Mouse (Mus musculus) forebrain, embryonic 14.5 days (tissue): ENCODE results near the gene Zfp113. TPM values are rescaled to one million over a fixed set of nuclear protein-coding genes. Genes with fewer than 3 reads are reported as not detected.

ENCODE experiments used
- ATAC-seq: fragments of 200-750 bp; cut with Nextera tagmentation; 2 replicates; pipeline ENCODE4 v1.8.0; 2017; ENCODE audit warnings: mild to moderate bottlenecking, moderate library complexity
- DNase-seq: peaks from one replicate; pipeline ENCODE4 v3.0.0-alpha.2; 2015; ENCODE audit warnings: low spot score
- H3K27ac ChIP-seq: fragments of 300-500 bp; sonication (generic); 2 replicates; pipeline ENCODE4 v1.5.1; 2014; ENCODE audit warnings: low read depth, mild to moderate bottlenecking, control low read depth, low read length, moderate library complexity
- H3K27me3 ChIP-seq: fragments of 300-500 bp; sonication (generic); replicated peaks from 2 replicates; pipeline ENCODE4 v1.6.1; 2014; ENCODE audit warnings: low read length, control low read depth, mixed read lengths; ENCODE audit not compliant: control insufficient read depth, insufficient read depth
- H3K36me3 ChIP-seq: fragments of 300-500 bp; sonication (generic); 2 replicates; pipeline ENCODE4 v1.6.1; 2014; ENCODE audit warnings: low read length, control low read depth; ENCODE audit not compliant: control insufficient read depth, insufficient read depth
- H3K4me1 ChIP-seq: fragments of 300-500 bp; sonication (generic); 2 replicates; pipeline ENCODE4 v1.6.1; 2014; ENCODE audit warnings: antibody characterized with exemption, low read length, control low read depth; ENCODE audit not compliant: control insufficient read depth, insufficient read depth
- H3K4me2 ChIP-seq: fragments of 300-500 bp; sonication (generic); 2 replicates; pipeline ENCODE4 v1.6.1; 2014; ENCODE audit warnings: mild to moderate bottlenecking, control low read depth, low read length
- H3K4me3 ChIP-seq: fragments of 300-500 bp; sonication (generic); 2 replicates; pipeline ENCODE4 v1.5.1; 2014; ENCODE audit warnings: low read depth, low read length, control low read depth
- H3K9ac ChIP-seq: fragments of 300-500 bp; sonication (generic); 2 replicates; pipeline ENCODE4 v1.6.1; 2014; ENCODE audit warnings: mild to moderate bottlenecking, low read length, control low read depth, moderate library complexity
- H3K9me3 ChIP-seq: fragments of 300-500 bp; sonication (generic); replicated peaks from 2 replicates; pipeline ENCODE4 v1.6.1; 2016; ENCODE audit warnings: low read length, control low read depth, mixed read lengths; ENCODE audit not compliant: control insufficient read depth
- WGBS: fragments of 180-500 bp; shearing (Covaris S2); extraction: QIAGEN DNeasy Blood & Tissue Kit; methylation state at CpG from one replicate; pipeline ENCODE4 v1.1.7; 2014; 5-methylcytosine and 5-hydroxymethylcytosine counted together
- polyA plus RNA-seq: library from polyadenylated mRNA; unstranded; fragments of >200 nt; fragmentation: Nextera tagmentation; extraction: Ambion mirVana; gene quantifications from 2 replicates; pipeline ENCODE4 v1.2.1, GENCODE M21; 2014

The Zfp113 gene
- polyA plus RNA-seq, 1 experiment from 2014 or later = 21.8 TPM

GRCm38 (mm10) chr5:138154390-138154789 lies 1.2 kb downstream of the Zfp113 start:
- no peak overlapping the region for H3K27ac ChIP-seq
- 89% methylated on average over 3 of the region's 3 CpGs for WGBS
- H3K27me3 ChIP-seq = no peaks in the 10 kb centered on the region
- H3K4me3 ChIP-seq = peak overlapping the region; percentile 81
- no peaks in the 10 kb centered on the region for H3K9me3 ChIP-seq
- peak overlapping the region; percentile 99; the same call in 1 of the 2 replicates for H3K9ac ChIP-seq
- H3K36me3 ChIP-seq = peaks cover 28% of the 10 kb centered on the region
- no peak for DNase-seq
- H3K4me2 ChIP-seq = peak overlapping the region; percentile 87
- peaks cover 3% of the 10 kb centered on the region; the same call in 1 of the 2 replicates for H3K4me1 ChIP-seq
- no peak for ATAC-seq

- Histone ChIP-seq H3K36me3 (peaks cover 43% of the 10 kb centered on the region), H3K9ac (no peak overlapping the region), H3K4me2 (no peak overlapping the region), H3K9me3 (no peaks in the 10 kb centered on the region), H3K27me3 (no peaks in the 10 kb centered on the region), H3K4me3 (no peak overlapping the region), H3K4me1 (no peaks in the 10 kb centered on the region), H3K27ac (no peak overlapping the region)
- ATAC-seq (no peak), DNase-seq (no peak)
- 81% methylated on average over 4 of the region's 4 CpGs for WGBS
Measured at GRCm38 (mm10) chr5:138138585-138138984, 17.0 kb downstream of the Zfp113 start.

- ATAC-seq = peak; percentile 72
- no peak overlapping the region for H3K27ac ChIP-seq
- H3K4me3 ChIP-seq = no peak overlapping the region
- H3K4me2 ChIP-seq = no peak overlapping the region
- WGBS = 63% methylated on average over 8 of the region's 8 CpGs
- no peaks in the 10 kb centered on the region for H3K27me3 ChIP-seq
- peaks cover 43% of the 10 kb centered on the region for H3K36me3 ChIP-seq
- no peak overlapping the region for H3K9ac ChIP-seq
- H3K4me1 ChIP-seq = no peaks in the 10 kb centered on the region
- peak; percentile 79 for DNase-seq
- no peaks in the 10 kb centered on the region for H3K9me3 ChIP-seq
Measured at GRCm38 (mm10) chr5:138137935-138138549, 17.5 kb downstream of the Zfp113 start.

GRCm38 (mm10) chr5:138137257-138137656 lies 18.3 kb downstream of the Zfp113 start:
- WGBS = 91% methylated on average over 4 of the region's 4 CpGs
- Histone ChIP-seq H3K9ac (no peak overlapping the region), H3K4me1 (no peaks in the 10 kb centered on the region), H3K4me3 (no peak overlapping the region), H3K27me3 (no peaks in the 10 kb centered on the region), H3K27ac (no peak overlapping the region), H3K4me2 (no peak overlapping the region), H3K9me3 (no peaks in the 10 kb centered on the region), H3K36me3 (peaks cover 45% of the 10 kb centered on the region)
- DNase-seq = no peak
- ATAC-seq = no peak

GRCm38 (mm10) chr5:138132425-138133064 lies 23.0 kb downstream of the Zfp113 start:
- no peaks in the 10 kb centered on the region for H3K4me1 ChIP-seq
- DNase-seq (no peak), ATAC-seq (no peak)
- H3K36me3 ChIP-seq = peaks cover 71% of the 10 kb centered on the region
- no peak overlapping the region for H3K27ac ChIP-seq
- no peaks in the 10 kb centered on the region for H3K9me3 ChIP-seq
- no peak overlapping the region for H3K9ac ChIP-seq
- no peaks in the 10 kb centered on the region for H3K27me3 ChIP-seq
- 95% methylated on average over 5 of the region's 5 CpGs for WGBS
- H3K4me2 ChIP-seq = no peak overlapping the region
- no peak overlapping the region for H3K4me3 ChIP-seq

- peaks cover 9% of the 10 kb centered on the region for H3K4me1 ChIP-seq
- ATAC-seq = no peak
- no peaks in the 10 kb centered on the region for H3K9me3 ChIP-seq
- no peak overlapping the region for H3K27ac ChIP-seq
- peak overlapping the region; percentile 80 for H3K9ac ChIP-seq
- DNase-seq = no peak
- H3K4me2 ChIP-seq = peak overlapping the region; percentile 66
- peaks cover 20% of the 10 kb centered on the region for H3K36me3 ChIP-seq
- WGBS = 77% methylated on average over 3 of the region's 3 CpGs
- H3K4me3 ChIP-seq = peak overlapping the region; percentile 61
- no peaks in the 10 kb centered on the region for H3K27me3 ChIP-seq
Measured at GRCm38 (mm10) chr5:138118041-138118440, 37.5 kb downstream of the Zfp113 start.

GRCm38 (mm10) chr5:138117199-138118015 lies 38.1 kb downstream of the Zfp113 start:
- peaks cover 17% of the 10 kb centered on the region for H3K36me3 ChIP-seq
- peak overlapping the region; percentile 66 for H3K4me2 ChIP-seq
- H3K4me1 ChIP-seq = peaks cover 9% of the 10 kb centered on the region
- WGBS = 7% methylated on average over 16 of the region's 16 CpGs
- no peak; the same call in 1 of the 2 replicates for ATAC-seq
- H3K27ac ChIP-seq = peak overlapping the region; percentile 91
- peak; percentile 11 for DNase-seq
- H3K9me3 ChIP-seq = no peaks in the 10 kb centered on the region
- H3K9ac ChIP-seq = peak overlapping the region; percentile 80
- peak overlapping the region; percentile 61 for H3K4me3 ChIP-seq
- no peaks in the 10 kb centered on the region for H3K27me3 ChIP-seq

GRCm38 (mm10) chr5:138116255-138117198 lies 39.0 kb downstream of the Zfp113 start, which contains the start of gene Zscan21:
TSS of gene Zscan21 (plus strand) at chr5:138116903.
- 6% methylated on average over 38 of the region's 38 CpGs for WGBS

More at GRCm38 (mm10) chr5:138116255-138117198, 39.0 kb downstream of the Zfp113 start, which contains the start of gene Zscan21:
- peak; percentile 98 for ATAC-seq
- Histone ChIP-seq H3K4me1 (peaks cover 9% of the 10 kb centered on the region), H3K9ac (peak within 1 kb of the TSS; percentile 80), H3K4me2 (peak within 1 kb of the TSS; percentile 66), H3K36me3 (peaks cover 15% of the 10 kb centered on the region), H3K4me3 (peak within 1 kb of the TSS; percentile 61), H3K27ac (peak within 1 kb of the TSS; percentile 91), H3K27me3 (no peaks in the 10 kb centered on the region), H3K9me3 (no peaks in the 10 kb centered on the region)
- peak; percentile 96 for DNase-seq
